Mouse (Mus musculus) adrenal gland, postnatal 36 days (tissue): ENCODE measurements at regions not wholly inside any gene's neighbourhood (a gene's known extent, or its start where the extent isn't known, plus 50 kb on each side); places are given as distances from the start of the nearest gene placed in this dataset.

Experiments used
- DNase-seq, 2 experiments: peaks; one replicate each; pipeline ENCODE4 v3.0.0; 2021; ENCODE audit warnings: mixed read lengths in 1 of 2

DNA sequence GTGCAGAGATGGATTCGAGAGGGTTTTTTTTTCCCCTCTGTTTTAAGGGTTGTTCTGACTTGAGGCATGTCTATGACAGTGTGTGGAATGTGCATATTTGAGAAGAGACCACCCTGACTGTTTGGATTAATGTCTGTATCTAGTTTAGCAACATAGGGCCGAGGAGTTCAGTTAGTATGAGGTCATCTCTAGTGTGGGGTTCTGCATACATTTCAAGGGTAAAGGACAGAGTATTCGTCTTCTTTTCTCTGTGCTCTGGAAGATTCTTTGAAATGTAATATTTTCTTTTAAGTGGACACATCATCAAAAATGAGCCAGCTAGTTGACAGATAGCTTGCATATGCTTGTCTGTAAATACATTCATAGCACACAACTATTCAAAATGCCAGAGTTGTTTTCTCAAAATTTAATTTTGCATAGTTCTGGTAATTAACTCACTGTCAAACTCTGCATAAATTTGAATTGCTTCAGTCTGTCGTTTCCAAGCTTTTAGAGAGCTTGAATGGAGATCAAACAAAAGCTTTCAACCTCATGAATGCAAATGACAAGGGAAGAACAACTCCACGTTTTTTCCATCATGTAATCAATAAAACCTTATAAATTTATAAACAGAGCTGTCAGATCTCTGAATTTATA lies 415.5 kb downstream of the Adamts20 start:
- no peak for DNase-seq

GRCm38 (mm10) chr15:94046186-94046585 lies 419.0 kb downstream of the Adamts20 start:
- DNase-seq, result no peak

DNA sequence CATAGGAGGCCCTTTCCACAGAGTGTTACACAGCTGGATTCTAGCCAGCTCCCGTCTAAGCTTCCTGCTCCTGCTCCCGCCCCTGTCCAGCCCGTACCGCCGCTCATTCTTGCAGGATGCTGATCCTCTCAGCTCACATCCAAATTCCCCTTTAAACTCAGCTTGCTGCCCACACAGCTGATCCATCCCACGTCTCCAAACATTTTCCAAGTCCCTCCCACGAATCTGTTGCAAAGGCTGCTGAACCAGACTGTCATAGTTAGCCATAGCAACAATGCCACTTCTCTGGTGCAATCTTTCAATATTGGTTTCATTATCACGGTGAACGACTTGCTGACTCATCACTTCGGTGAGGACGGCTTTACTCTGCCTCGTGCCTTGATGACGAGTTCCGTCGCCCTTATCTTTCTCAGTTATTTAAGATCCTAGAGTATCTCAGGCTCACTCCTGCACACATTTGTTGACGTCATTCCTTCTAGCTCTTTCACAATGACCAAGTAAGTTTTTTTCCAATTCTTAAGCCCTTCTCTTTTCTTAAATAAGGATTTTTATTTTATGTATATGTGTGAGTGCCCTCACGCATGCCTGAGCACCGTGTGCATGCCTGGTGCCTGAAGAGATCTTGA lies 420.0 kb downstream of the Adamts20 start:
- peak; percentile 10 to 25 for DNase-seq

DNA sequence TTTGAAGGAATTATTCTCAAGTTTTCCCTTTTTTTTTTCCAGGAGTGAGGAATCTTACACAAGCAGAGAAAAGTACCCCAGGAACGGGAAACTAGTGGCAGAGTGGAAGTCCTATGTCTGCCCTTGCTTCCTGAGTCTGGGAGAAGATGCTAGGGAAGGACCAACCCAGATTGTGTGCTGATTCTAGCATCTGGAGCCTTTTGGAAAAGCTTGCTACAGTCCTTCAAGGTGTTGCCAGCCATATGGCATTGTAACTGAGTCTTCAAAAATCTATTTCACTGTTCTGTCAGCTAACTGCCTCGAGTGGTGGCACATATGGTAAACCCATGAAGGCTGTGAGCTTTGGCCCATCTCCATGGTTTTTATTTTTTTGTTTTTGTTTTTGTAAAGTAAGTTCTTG lies 432.3 kb downstream of the Adamts20 start:
- no peak for DNase-seq

- peak; percentile 12 for DNase-seq
Observed at GRCm38 (mm10) chr15:94025996-94026696, 430.5 kb upstream of the Prickle1 start.

DNA sequence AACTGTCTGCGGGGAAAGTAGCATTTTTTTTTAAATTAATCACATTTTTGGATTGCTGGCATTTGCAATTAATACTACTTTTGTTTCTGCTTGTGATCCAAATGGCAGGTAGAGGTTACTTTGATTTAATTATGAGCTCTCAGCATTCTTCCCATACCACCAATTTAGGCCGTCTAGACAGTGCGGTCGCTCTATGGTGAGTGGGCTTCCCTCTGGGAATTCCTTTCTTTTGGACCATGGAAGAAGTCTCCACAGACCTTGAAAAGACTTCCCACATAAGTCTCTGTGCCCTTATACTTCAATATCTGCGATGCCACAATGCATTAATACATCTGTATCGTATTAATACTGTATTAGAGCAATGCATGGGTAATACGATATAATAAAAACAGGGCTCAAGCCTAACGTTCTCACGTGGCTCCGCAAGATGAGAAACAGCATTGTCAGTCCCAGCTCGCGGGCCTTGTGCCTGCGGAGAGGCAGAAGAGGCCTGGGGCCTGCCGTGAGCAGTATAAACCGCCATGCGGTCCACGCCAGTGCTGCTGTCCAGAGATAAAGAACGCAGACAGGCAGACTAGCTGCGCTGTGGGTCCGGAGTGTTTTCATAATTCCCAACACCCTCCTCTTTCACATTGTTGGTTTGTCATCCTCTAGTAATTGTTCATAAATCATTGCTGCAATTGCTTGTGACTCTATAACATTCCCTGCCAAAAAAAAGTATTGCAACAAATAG lies 429.7 kb upstream of the Prickle1 start:
- DNase-seq, result peak; percentile 22 to 37

- no peak for DNase-seq
Observed at GRCm38 (mm10) chr15:94024806-94025205, 429.1 kb upstream of the Prickle1 start.

DNA sequence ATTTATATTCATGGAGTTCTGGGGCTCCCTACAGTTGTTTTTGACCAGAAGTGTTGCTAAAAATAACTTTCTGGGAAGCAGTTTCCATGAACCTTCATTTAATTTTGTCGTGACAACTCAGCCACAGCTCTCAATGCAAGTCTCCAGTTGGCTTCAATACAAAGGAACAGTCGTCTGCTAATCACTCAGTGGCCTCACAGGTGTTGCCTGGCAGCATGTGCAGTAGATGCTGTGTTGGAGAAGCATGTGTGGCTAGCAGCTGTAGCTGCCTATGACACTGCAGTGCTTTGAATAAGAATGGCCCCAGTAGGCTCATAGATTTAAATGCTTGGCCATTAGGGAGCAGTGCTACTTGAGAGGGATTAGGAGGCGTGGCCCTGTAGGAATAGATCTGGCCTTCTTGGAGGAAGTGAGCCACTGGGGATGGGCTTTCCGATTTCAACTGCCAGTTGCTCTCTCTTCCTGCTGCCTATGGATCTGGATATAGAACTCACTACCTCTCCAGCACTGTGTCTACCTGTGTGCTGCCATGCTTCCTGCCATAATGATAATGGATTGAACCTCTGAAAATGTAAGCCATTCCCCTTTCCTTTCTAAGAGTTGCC lies 428.5 kb upstream of the Prickle1 start:
- no peak for DNase-seq

GRCm38 (mm10) chr15:94023501-94023900 lies 427.8 kb upstream of the Prickle1 start:
- DNase-seq, result peak; percentile 13 to 56

GRCm38 (mm10) chr15:94017814-94018213 lies 422.1 kb upstream of the Prickle1 start:
- no peak for DNase-seq

- DNase-seq, result no peak
Observed at GRCm38 (mm10) chr15:94011499-94011898, 415.8 kb upstream of the Prickle1 start.

DNA sequence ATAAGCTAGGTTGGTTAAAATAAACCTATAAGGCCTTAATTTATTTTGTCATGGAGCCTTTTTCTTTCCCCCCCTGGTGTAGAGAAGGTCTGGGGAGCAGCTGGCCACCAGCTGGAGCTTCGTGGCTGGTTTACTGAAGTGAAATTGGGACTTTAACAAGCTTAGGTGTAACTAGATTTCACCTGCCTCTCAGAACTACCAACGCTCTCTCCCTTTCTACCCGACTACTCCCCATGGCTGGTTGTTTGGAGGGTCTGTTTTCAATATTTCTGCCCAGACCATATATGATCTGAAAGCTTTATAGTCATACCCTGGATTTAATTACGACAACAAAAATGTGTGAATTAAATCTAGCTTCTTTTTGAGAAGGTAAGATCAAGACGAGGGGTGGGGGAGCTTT lies 410.4 kb upstream of the Prickle1 start:
- no peak for DNase-seq

GRCm38 (mm10) chr15:94004911-94005310 lies 409.2 kb upstream of the Prickle1 start:
- no peak for DNase-seq

DNA sequence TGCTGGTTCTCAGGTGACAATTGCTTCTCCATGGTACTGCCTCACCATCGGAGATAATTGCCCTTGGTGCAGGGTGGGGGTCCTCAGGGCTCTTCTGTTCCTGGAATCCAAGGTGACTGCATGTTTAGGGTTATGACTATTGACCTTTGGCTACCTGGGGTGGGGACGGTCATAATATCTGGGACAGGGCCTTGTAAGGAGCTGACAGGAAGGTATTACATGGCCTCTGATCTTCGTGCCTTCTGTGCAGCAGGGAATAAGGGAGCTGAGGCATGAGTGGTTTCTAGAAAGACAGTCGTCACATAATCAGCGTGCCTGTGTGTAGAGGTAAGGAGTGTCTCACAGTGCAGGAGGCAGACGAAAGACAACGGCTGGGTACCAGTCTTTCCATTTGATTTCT lies 407.5 kb upstream of the Prickle1 start:
- no peak for DNase-seq

DNA sequence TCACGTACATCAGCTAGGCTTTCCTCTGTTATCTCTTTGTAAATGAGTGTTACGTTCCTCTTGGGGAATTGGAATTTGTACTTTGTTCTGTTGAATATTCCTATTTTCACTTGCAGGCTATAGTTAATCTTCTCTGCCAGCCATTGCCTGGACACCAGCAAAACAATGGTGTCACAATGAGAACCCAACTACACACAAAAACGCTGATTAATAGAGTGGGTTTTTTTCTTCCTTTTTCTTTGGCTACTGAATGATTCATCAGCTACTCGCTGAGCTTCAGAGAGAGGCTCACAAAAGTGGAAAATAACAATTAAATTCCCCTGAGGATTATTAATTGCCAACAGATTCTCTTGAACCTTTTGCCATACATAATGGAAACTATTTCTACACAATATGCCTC lies 398.9 kb upstream of the Prickle1 start:
- DNase-seq, result no peak

- no peak for DNase-seq
Observed at GRCm38 (mm10) chr15:93990139-93990538, 394.4 kb upstream of the Prickle1 start.

GRCm38 (mm10) chr15:93988367-93988766 lies 392.7 kb upstream of the Prickle1 start:
- no peak for DNase-seq

GRCm38 (mm10) chr15:93986631-93987429 lies 391.1 kb upstream of the Prickle1 start:
- DNase-seq, result no peak

GRCm38 (mm10) chr15:93982091-93982490 lies 386.4 kb upstream of the Prickle1 start:
- DNase-seq, result no peak

DNA sequence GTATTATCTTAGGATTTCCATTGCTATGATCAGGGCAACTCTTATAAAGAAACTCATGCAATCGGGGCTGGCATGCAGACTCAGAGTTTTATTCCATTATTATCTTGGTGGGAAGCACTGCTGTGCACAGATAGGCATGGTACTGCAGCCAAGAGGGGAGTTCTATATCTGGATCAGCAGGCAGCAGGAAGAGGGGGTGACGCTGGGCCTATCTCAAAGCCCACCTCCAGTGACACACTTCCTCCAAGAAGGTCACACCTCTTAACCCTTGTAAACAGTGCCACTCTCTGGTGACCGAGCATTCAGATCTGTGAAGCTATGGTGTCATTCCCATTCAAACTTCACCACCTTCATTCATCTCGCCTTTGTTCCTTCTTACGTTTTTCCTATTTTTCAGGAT lies 381.8 kb upstream of the Prickle1 start:
- DNase-seq, result peak in 1 of 2 experiments; percentile 2

- DNase-seq, result no peak
Observed at GRCm38 (mm10) chr15:93974727-93975126, 379.0 kb upstream of the Prickle1 start.

DNA sequence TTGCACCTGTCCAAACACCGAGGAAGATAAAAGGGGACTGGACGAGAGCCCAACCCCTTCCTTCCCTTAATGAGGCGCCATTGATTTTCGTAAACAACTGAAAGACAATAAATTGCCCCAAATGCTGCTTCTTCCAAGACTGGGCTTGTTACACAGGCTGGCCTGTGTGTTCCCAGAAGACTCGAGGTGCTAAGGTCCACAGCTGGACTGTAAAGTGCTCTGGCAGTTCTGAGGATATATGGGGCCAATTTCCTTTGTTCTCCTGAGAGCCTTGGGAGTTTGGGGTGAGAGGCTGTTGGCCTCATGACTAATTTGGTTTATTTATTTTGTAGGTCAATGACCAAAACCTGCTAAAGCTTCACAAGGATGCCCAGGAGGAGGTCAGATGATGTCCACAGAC lies 377.3 kb upstream of the Prickle1 start:
- no peak for DNase-seq
